Mouse (Mus musculus): ENCODE data around the gene Rgs8.

Gene Rgs8

GRCm38 (mm10) chr1:153742374-153743155 lies 89.7 kb downstream of the Rgs8 start:
- CTCF ChIA-PET = interaction anchor here (0.5 to 0.7 kb wide), 2 partner anchors 38 to 188 kb away, joined by 3 read pairs; no protein-coding TSS in a partner anchor

DNA sequence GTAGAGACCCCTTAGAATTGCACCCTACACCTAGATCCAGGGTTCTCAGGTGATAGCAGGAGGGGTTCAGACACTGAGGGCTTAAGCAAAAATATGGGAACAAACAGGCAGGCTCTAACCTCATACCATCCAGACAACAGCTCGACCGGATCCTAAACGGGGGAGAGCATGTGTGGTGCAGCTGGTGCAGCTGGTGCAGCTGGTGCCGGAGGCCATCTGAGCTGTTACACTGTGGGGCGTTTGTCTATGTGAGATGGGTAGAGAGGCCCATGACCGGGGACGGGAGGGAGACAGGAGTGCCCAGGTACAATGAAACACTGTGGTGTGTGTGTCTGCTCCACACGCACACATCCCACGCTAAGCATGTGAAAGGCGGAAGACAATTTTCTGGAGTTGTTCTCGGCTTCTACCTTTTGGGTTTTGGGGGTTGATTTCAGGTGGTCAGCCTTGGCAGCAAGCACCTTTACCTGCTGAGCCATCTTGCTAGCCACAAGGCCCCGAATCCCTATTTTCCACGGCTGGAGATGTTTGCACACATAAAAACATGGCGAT lies 93.4 kb downstream of the Rgs8 start:
- CTCF ChIA-PET = interaction anchor here (0.6 kb wide), 1 partner anchor 1434 kb away, joined by 5 read pairs; no protein-coding TSS in a partner anchor

- CTCF ChIA-PET = interaction anchor here (0.6 to 0.9 kb wide), 2 partner anchors 151 to 189 kb away, joined by 3 to 5 read pairs; no protein-coding TSS in a partner anchor
These were observed 93.9 kb downstream of the Rgs8 start for GRCm38 (mm10) chr1:153746728-153747127.

DNA sequence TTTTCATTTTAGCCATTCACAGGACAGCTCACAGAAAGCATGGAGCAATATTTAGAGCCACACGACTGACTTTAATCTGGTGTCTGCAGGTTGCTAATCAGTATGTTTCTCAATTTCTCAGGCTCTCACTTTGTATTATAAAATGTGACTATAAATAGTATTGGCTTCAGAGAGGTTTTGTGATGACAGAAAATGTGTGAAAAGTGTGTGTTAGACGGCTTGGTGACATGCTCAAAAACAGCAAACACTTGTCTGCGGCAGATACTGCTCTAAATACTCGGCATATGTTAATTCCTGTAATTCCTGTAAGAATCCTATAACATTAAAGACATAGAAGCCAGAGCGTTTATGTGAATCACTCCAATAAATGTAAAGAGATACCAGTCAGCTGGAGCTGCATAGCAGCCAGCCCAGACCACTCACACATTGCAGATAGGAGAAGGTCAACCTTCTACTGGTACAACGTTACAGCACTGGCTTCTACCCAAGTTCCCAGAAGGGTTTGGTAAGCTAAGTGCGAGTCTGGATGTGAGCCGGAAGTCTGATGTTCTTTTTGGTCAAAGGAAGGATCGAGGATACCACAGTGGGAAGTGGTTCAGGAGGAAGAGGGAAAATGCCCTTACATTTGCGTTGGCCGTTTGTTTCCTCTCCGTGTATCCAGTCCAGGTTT lies 95.2 kb downstream of the Rgs8 start:
- CTCF ChIA-PET = no interaction called here

- CTCF ChIA-PET = interaction anchor here (0.5 kb wide), 1 partner anchor 581 kb away, joined by 10 read pairs; no protein-coding TSS in a partner anchor
These were observed 95.7 kb downstream of the Rgs8 start for GRCm38 (mm10) chr1:153748549-153748948.

DNA sequence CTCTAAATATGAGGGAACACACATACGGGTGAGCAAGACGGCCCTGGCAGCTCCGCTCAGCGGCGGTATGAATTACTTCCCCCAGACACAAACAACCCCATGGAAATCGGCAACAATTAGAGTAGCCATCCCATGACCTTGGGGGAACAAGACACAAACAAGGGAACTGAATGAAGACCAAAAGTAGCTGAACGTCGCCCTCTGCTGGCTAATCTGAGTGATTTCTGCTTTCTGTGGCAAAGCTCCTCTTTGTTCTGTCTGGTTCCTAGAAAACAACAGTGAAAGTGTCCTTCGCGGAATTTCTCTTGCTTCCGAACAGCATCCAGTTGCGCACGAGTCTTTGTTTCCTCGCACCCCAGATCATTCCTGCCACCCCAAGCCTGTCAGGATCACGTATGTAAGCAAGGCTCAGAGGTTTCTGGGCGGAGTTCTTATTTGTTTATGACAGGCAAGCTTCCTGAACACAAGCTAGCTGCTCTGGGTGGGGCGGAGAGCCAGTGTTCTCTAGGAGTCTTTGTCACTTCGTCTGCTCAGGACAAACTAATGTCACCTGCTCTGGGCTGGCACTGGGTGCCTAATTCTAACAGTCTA lies 96.5 kb downstream of the Rgs8 start, which contains the start of gene Rnasel:
Rnasel (plus strand) TSS at position 216 of the 591 bp plus-strand sequence.
- CTCF ChIA-PET = no interaction called here

All from spleen, embryonic (tissue).